Comparison of ENCODE assay signal across 6 mouse cellular contexts in the genomic region with DNA sequence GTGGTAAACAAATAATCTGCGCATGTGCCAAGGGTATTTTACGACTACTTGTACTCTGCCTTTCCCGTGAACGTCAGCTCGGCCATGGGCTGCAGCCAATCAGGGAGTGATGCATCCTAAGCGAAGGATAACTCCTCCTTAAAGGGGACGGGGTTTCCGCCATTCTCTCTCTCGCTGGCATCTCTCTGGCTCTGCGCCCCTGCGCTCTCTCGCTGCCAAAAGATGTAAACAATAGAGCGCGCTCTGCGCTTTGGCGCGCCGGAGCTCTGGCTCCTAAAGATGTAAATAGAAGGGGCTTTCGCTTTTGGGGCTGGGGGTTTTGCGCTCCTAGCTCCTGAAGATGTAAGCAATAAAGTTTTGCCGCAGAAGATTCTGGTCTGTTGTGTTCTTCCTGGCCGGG.
DNase-seq lines count a peak whose midpoint lies in the region; ATAC-seq lines count a peak whose summit lies in the region.
"Not testable (repeated sequence)": the region's sequence is repeated elsewhere in the genome, so short reads cannot be mapped to it uniquely, and the experiment has no call there.

No protein-coding gene starts in this region.

- peak; percentile 35 to 39 for DNase-seq in cerebellum, adult 18-20 months
- peak; percentile 52 for DNase-seq in cerebellum, adult 9-10 months
- peak; percentile 30 to 40 for DNase-seq in cerebellum, postnatal 25 days
- peak; percentile 3 for DNase-seq in gastrocnemius, postnatal 10 days

- H3K36me3 ChIP-seq in forebrain, embryonic 15.5 days; midbrain, embryonic 16.5 days (ENCODE audit: control insufficient read depth, insufficient read depth, low read length): not testable (repeated sequence)

- ATAC-seq in forebrain, embryonic 15.5 days (replicated peaks): 0 out of 2 replicates have a peak, but pooled peaks have one; percentile 32
- not testable (repeated sequence) for ATAC-seq in midbrain, embryonic 16.5 days

- peak overlapping the region; percentile 13 for H3K4me3 ChIP-seq in forebrain, embryonic 15.5 days
- H3K4me3 ChIP-seq in midbrain, embryonic 16.5 days (ENCODE audit: low read depth, low read length): not testable (repeated sequence)

- H3K4me2 ChIP-seq in forebrain, embryonic 15.5 days (replicated peaks): not testable (repeated sequence)
- peak overlapping the region; percentile 29; the same call in 1 of the 2 replicates for H3K4me2 ChIP-seq in midbrain, embryonic 16.5 days (ENCODE audit: low read length)

- not testable (repeated sequence) for H3K9ac ChIP-seq in forebrain, embryonic 15.5 days (replicated peaks); midbrain, embryonic 16.5 days (ENCODE audit: low read depth, low read length)

- not testable (repeated sequence) for H3K27ac ChIP-seq in forebrain, embryonic 15.5 days (replicated peaks); midbrain, embryonic 16.5 days (ENCODE audit: low read length)

- H3K27me3 ChIP-seq in forebrain, embryonic 15.5 days; midbrain, embryonic 16.5 days (ENCODE audit: control insufficient read depth, insufficient read depth, low read depth, low read length): not testable (repeated sequence)

- WGBS in forebrain, embryonic 15.5 days: 81% methylated on average over 18 of the region's 22 CpGs
- WGBS in midbrain, embryonic 16.5 days: 91% methylated on average over 17 of the region's 22 CpGs

- not testable (repeated sequence) for H3K4me1 ChIP-seq in forebrain, embryonic 15.5 days; midbrain, embryonic 16.5 days (ENCODE audit: control insufficient read depth, insufficient read depth, low read length)

- not testable (repeated sequence) for H3K9me3 ChIP-seq in forebrain, embryonic 15.5 days; midbrain, embryonic 16.5 days (replicated peaks; ENCODE audit: control insufficient read depth, low read length, poor library complexity, severe bottlenecking)
